ENCODE assay signal across 8 mouse cellular contexts in the genomic region with DNA sequence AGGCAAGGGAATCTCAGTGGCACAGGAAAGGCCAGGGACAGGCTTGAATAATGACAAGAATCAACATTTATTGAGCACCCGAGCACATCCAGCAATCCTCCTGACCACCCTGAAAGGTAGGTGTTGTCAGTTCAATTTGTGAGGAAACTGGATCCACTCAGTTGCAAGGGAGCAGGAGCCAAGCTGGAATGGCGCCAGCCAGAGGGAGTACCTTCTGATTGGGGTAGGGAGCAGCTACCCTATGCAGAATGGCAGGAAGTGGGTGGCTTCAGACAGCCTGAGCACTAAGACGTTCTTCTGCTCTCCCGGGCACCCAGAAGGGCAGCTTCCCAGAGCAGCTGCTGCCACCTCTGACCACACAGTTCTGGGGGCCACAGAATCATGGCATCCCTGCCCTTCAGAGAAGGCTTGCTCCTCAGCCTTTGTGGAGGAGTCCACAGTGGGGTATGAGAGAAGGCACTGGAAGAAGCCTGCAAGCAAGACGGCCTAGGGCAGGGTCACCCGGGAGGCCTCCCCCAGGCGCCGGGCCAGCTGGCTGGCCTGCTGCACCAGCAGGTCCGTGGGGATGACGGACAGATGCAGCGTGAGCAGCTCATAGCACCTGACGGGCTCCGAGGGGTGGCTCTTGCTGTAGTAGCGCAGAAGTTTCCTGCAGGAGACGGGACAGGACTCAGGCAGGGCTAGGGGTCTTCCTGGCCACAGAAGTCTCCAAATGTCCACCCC. TPM values are rescaled to one million over a fixed set of nuclear protein-coding genes. Genes with fewer than 3 reads are reported as not detected.
DNase-seq lines count a peak whose midpoint lies in the region; ATAC-seq lines count a peak whose summit lies in the region.
"Had no signal": no experiment of that assay in that cellular context is flagged by ENCODE, and none has a peak within 500 bp of the region (broad histone marks: within the 10 kb centered on the region; RNA-seq: fewer than 3 reads in every experiment).

No protein-coding gene starts in this region.

- no peaks in the 10 kb centered on the region for H3K9me3 ChIP-seq in heart, embryonic 12.5 days (replicated peaks)
- H3K9me3 ChIP-seq: intestine, embryonic 15.5 days had no signal

- H3K9ac ChIP-seq in heart, embryonic 12.5 days = no peak overlapping the region
- H3K9ac ChIP-seq: intestine, embryonic 15.5 days had no signal

- no peak for ATAC-seq in heart, embryonic 12.5 days (ENCODE audit: insufficient number of reproducible peaks, low FRiP score)
- no peak for ATAC-seq in CD4-positive, CD25-positive, alpha-beta regulatory T cell, adult 4 months
- ATAC-seq: intestine, embryonic 15.5 days had no signal

- 61% methylated on average over 15 of the region's 15 CpGs for WGBS in heart, embryonic 12.5 days

- peak; percentile 37 to 43 for DNase-seq in heart, adult 18-20 months
- peak; percentile 28 for DNase-seq in MN1 (ENCODE audit: low spot score)
- DNase-seq in gastrocnemius, postnatal 14 days = peak; percentile 43
- DNase-seq in kidney, postnatal 4 days = peak; percentile 54 to 67
- DNase-seq in retina, postnatal 1 day = no peak

- H3K27ac ChIP-seq in heart, embryonic 12.5 days (ENCODE audit: poor library complexity, severe bottlenecking) = no peak overlapping the region
- H3K27ac ChIP-seq: intestine, embryonic 15.5 days had no signal

- H3K4me2 ChIP-seq in heart, embryonic 12.5 days = no peak overlapping the region
- H3K4me2 ChIP-seq: intestine, embryonic 15.5 days had no signal

- no peak overlapping the region for H3K4me3 ChIP-seq in heart, embryonic 12.5 days
- H3K4me3 ChIP-seq: intestine, embryonic 15.5 days had no signal

- 0 out of 2 replicates have a peak, but pooled peaks cover 6% of the 10 kb centered on the region for H3K27me3 ChIP-seq in heart, embryonic 12.5 days (replicated peaks)
- H3K27me3 ChIP-seq: intestine, embryonic 15.5 days had no signal

- intact Hi-C loops in gastrocnemius, postnatal 14 days (cut with DNase I; ENCODE audit: low total_unique reads) = no loop called here

- peaks cover 4% of the 10 kb centered on the region; the same call in 1 of the 2 replicates for H3K36me3 ChIP-seq in heart, embryonic 12.5 days
- H3K36me3 ChIP-seq: intestine, embryonic 15.5 days had no signal

- H3K4me1 ChIP-seq in heart, embryonic 12.5 days (replicated peaks) = peaks cover 49% of the 10 kb centered on the region

RNA-seq across cellular contexts. Expression of a gene that starts 2.7 kb away (rescaled TPM):
- total RNA-seq in heart, adult 18-20 months (2021) = 1 to 10 TPM; 3.3 to 4.3 TPM
- polyA plus RNA-seq in heart, embryonic 12.5 days (2016; fragmentation: Nextera tagmentation; extraction: Ambion mirVana) = 4.3 and 4.4 TPM in 2 replicates
- 1 to 10 TPM; 1.7 to 2.0 TPM for total RNA-seq in gastrocnemius, postnatal 14 days (2021)
- under 1 TPM; 0.39 to 0.77 TPM for polyA plus RNA-seq in CD4-positive, CD25-positive, alpha-beta regulatory T cell, adult 4 months (2017; shearing (Covaris generic))

RNA-seq across cellular contexts. Expression of a gene that starts 24.5 kb away (rescaled TPM):
- 1 to 10 TPM; 1.4 to 1.5 TPM for total RNA-seq in heart, adult 18-20 months (2021)
- polyA plus RNA-seq in heart, embryonic 12.5 days (2016; fragmentation: Nextera tagmentation; extraction: Ambion mirVana) = 9.1 and 10.0 TPM in 2 replicates
- total RNA-seq in gastrocnemius, postnatal 14 days (2021) = 1 to 10 TPM; 1.3 to 1.4 TPM
- 10 to 100 TPM; 10.9 to 18.1 TPM for polyA plus RNA-seq in CD4-positive, CD25-positive, alpha-beta regulatory T cell, adult 4 months (2017; shearing (Covaris generic))
